Mouse (Mus musculus): Measurements from ENCODE around the gene Themis3.

Themis3 gene

DNA sequence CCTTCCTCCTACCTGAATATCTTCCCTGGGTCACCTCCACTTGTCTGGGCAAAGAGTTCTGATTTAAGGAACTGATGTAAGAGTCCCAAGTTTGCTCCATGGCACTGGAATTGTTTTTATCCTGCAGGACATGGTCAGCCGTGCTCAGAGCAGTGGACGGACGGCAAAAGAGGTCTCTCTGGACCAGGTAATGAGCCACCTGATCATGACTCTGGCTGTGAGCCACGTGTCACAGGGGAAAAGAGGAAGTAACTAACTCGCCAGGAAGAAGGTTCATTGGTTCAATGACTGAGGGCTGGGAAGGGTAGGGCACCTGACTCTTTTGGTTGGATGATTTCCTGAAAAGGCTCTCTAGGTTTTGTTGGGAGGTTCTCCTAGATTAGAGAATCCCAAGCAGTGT is at the start of gene Themis3:
Themis3 (minus strand) TSS at position 187 of the 400 bp plus-strand sequence.
- DNase-seq, result no peak

DNA sequence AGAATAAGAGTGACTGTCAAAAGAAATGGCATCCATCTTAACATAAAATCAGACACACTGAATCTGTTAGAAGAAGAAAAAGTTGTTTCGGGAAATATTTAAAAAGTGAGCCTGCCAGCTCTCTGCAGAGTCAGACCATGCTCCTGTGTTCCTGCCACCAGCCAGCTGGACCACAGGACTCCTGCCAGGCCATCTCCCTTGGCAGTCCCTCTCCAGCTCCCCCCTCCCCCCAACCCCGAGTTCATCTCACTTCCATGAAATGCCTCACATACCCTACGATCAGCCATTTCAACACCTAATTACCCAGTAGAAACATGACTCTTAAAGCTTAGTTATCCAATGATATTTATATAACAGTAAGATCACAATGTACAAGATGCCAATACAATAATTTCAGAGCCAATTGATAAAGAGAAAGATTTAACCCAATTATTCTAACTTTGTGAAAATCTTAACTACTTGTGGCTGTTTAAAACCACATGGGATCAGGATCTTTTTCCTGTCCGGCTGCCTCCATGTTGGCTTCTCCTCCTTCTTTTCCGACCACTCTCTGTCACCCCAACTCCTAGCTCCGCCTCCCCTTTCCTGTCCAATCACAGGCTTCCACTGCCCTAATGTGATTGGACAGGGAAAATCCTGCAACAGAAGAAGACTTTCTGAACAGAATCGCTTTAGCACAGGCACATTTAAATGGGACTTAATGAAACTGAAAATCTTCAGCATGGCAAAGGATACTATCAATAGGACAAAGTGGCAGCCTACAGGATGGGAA is 43.7 kb upstream of the Themis3 start:
- DNase-seq, result no peak

DNA sequence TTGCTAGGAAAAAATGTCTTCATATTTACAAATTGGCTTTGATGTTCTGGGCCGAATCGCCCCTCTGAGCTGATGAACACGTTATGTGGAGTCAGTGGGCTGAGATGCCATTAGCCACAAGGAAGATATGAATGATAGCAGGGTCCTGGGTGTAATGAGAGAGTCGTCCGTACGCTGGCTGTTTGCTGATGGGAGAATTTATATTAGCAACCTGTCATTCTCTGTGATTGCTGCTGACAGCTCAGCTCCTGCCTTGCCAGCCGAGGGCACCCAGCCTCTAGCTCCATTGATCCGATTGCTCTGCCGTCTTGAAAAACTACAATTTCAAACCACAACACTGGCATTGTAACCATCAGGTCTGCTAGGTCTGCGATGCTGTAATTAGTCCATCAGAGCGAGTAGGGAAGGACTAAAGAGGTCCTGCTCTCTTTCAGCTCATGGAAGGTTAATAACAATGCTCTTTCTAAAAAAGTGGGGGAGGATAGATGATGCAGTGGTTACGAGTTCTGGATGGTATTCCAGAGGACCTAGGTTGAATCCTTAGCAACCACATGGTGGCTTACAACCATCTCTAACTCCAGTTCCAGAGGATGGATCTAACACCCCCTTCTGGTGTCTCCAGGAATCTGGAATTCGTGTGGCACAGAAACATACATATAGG is 25.7 kb upstream of the Themis3 start:
- no peak for DNase-seq

DNA sequence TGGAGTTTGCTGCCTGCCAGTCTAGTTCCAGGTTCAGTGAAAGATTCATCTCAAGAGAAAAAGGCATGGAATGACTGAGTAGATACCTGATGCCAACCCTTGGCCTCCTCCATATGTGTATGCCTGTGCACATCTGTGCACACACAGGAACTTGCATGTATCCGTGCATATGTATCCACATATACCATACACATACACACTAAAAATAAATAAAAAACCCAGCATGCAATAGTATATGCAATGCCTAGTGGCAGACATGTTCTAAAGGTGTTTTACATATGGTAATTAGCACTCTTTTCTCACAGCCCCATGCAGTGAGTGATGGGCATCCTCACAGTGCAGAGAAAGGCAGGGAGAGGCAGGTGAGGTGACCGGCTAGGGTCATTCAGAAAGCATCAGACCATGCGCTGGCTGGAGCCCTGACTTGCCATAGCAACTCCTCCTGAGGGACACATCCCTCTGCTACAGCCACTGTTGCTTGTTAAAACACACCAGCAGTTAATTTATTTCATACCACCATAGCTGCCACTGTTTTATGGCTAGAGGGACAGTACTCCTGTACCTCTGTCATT is 24.9 kb upstream of the Themis3 start:
- DNase-seq, result no peak

DNA sequence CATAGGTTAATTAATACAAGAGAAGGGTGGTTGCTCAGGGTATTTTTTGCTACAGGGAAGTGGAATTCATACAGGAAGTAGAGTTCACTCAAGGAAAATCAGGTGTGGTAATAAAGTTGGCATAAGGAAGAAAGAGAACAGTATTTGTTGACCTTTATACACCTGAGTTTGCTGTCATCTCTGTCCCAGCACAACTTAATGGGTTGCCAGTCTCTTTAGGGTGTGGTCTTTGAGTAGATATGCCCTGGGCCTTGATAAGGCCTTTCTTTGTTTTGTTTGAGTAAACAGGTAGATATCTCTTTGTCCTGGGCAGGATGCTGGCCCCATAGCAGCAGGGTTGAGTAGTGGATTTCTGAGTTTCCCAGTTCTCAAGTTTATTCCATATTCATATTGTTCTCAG is 15.6 kb upstream of the Themis3 start:
- no peak for DNase-seq

DNA sequence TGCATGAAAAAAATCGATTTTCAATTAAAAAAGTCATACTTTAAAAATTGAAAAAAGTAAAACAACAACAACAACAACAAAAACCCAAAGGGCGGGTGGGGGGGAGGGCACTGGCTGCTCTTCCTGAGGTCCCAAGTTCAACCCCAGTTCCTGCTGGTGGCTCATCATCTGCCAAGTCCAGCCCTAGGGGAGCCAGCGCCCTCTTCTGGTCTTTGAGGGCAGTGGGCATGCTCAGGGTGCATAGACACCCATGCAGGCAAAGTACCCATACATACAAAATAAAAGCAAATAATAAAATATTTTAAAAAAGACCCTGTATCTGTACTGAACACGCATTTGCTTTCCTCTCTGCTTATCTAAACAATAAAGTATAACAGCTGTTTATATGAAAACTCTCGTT is 10.5 kb upstream of the Themis3 start:
- DNase-seq, result no peak

DNA sequence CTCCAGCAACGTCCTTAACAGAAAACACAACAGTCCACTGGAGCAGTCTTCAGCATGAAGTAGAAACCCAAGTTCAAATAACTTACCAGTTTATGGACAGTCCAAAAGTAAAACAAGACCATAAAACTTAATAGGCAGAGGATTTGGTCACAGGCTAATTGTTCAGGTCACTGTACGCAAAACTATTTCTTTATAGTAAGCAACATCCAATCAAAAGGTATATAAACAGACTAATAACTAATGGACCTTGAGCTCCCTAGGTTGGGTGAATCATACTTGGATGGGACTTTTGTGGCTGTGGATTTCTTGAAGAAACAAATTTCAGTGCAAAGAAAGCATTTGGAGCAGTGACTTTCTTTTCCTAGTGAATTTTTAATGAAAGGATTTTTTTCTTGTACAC is 6.8 kb upstream of the Themis3 start:
- DNase-seq, result no peak

DNA sequence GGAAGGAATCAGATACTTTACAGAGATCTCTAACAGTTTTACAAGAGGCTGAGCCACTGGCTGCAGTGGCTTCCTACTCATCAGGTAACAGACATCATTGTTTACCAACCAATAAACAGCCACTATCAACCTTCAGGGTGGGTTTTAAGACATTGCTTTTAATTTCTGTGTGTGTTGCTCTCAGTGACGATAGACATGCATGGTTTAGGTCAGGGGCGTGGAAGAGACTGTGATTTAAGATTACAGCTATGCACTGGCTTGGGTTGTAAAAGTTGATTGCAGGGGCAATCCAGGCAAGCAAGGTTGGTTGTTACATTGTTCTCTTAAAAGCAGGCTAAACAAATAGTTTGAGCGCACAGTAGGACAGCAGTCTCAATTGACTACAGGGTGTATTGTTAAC is 1.4 kb upstream of the Themis3 start:
- no peak for DNase-seq

DNA sequence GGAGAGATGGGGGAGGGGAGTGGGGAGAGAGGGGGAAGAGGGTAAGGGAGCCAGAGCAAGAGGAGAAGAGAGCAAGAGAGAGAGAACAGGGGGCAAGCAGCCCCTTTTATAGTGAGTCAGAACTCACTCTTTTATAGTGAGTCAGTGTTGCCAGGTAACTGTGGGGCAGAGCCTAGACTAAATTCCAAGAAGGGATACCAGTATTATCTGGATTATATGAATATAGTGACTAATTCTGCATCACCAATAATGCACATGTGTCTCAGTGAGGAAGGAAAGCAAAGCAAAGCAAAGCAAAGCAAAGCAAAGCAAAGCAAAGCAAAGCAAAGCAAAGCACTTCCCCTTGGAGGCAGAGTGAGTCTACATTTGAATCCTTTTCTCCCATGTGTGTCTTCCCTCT is 835 bp upstream of the Themis3 start:
- DNase-seq, result no peak

DNA sequence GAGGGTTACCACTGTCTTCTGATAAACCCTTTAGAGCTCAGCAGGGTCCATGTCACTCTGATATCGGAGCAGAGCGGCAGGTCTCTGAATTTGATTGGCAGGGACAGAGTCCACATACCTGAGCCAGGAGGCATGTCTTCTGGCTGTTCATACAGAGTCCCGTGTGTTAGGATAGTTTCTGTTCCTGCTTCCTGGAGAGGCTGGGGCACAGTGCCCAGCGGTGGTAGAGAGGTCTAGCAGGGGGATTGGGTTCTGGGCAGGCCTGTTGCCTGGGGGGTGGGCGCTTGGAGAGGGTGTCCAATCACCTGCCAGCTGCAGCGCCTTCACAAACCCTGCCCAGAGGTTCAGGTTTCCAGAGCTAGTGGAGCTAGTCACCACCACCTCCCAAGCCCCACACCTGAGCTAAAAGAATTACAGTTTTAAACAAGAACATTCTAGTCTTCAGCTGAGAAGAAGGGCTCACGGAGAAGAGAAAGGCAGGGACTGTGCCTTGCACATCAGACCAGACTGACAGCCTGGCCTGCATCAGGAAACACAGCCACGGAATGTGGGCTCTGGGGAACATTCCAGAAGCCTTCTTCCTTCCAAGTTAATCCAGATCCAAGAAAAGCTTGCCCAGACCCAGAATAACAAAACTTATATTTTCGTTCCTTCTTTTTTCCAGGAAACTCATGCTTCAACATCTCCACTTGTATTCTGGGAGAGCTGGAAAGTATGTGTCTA is 3.9 kb downstream of the Themis3 start:
- no peak for DNase-seq

DNA sequence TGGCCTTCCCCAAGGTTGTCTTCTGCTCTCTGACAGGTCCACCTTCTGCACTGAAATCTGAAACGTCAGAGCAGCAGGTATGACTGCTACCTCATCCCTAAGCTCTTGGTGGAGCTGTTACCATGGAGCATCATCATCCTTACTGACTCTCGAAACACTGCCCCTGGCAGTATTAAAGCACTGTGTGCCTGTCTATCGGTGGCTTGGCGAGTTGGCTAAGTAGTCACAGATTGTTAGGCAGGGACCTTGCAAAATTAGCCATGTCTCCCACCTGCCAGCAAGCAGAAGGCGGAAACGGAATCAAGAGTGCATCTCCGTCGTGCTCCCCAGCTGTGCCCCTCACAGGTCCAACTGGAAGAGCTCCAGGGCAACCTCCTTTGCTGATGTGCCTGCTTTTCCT is 4.6 kb downstream of the Themis3 start:
- no peak for DNase-seq

DNA sequence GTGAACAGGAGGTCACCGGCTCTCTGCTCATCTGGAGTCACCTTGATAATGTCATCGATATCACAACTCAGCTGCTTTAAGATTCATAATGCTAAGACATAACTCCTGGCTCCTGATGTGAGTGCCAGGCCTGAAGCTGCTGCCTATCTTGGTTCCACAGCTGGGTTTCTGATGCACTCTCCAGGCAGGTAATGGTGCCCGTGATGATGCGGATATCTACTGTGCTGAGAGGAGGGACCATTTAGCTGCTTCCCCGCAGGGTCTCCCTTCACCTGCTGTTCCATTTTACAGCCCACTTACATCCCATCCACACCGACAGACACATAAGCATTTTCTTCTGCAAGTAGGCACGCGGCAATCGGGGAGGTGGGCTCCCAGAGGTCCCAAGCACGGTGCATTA is 7.7 kb downstream of the Themis3 start:
- DNase-seq, result no peak

DNA sequence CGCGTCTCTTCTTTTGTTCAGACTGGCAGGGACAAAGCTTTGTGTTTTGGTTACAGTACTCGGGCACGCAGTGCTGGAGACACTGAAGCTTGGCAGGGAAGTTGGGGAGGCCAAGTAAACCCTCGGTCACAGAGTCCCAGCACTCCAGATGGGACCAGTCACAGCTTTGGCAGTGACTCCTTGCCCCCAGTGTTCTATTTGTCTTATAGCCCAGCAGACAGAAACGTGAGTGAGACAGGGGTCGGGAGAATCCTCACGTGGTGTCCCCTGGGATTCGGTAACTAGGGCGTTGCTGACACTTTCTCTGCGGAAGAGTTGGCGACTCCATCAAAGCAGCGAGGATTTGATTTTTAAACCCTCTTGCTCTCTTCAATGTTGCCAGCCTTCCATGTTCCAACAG is 8.3 kb downstream of the Themis3 start:
- DNase-seq, result no peak

DNA sequence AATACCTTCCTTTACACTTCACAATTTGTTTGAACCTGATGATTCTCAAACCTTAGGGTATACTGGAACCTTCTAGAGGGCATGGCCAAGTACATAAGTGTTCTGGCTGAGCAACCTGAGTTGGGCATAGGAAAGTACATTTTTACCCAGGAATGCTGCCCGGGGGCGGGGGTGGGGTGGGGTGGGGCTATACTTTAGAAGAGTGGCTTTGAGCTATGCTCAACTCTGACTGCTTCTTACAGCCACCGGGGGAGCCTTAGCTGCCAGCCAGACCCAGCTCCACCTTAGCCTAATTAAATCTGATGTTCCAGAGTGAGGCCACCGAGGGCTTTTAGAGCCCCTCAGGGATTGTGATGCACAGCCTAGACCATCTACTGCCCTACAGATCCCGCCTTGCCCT is 13.4 kb downstream of the Themis3 start:
- no peak for DNase-seq

DNA sequence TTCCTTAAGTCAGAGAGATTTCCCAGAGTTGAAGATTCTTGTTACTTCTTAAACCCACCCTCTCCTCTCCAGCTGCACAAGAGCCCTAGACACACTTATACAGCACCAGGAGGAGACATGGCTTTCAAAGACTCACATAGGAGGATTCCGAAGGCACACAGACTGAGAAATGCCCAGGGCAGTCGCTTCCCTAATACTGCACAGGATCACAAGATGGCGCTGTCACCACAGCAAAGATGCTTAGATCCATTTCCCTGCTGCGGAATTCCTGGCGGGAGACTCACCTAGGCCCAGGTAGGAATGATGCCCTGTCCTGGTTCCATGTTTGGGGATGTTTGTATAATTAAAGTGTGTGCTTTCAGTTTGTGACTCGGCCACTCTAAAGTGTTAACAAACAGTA is 16.4 kb downstream of the Themis3 start:
- DNase-seq, result peak; percentile 76

DNA sequence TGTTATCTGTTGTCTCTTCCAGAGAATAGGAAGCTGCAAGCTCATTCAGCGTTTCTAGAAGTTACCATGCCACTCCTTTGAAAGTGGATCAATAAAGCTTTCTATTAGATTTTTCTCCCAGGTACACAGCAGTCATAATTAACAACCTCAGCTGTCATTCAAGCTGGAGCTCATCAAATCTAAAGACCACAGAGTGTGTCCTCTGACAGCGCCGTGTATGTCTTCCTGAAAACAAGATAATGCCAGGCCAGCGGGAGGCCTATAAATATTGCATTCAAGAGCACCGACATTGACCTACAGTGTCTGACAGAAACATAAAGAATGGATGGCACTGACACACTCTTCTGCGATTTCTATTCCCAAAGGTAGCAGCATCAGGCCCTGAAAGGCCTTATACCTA is 16.9 kb downstream of the Themis3 start:
- no peak for DNase-seq

DNA sequence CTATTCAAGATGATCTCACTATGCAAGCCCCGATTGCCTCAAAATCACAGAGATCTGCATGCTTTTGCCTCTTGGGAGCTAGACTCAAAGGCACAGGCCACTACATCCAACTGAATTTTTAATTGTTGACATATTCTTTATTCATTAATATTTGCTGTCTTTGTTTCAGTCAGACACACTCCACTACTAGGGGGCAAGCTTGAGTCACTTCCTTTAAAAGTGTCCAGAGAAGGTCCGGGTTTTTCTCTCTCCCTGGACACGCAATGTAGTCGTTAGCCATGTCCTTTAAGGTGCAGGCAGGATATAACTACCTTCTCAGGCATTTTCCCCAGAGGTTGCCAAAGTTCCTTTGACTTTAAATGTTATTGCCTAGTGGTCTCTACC is 21.8 kb downstream of the Themis3 start:
- no peak for DNase-seq

DNA sequence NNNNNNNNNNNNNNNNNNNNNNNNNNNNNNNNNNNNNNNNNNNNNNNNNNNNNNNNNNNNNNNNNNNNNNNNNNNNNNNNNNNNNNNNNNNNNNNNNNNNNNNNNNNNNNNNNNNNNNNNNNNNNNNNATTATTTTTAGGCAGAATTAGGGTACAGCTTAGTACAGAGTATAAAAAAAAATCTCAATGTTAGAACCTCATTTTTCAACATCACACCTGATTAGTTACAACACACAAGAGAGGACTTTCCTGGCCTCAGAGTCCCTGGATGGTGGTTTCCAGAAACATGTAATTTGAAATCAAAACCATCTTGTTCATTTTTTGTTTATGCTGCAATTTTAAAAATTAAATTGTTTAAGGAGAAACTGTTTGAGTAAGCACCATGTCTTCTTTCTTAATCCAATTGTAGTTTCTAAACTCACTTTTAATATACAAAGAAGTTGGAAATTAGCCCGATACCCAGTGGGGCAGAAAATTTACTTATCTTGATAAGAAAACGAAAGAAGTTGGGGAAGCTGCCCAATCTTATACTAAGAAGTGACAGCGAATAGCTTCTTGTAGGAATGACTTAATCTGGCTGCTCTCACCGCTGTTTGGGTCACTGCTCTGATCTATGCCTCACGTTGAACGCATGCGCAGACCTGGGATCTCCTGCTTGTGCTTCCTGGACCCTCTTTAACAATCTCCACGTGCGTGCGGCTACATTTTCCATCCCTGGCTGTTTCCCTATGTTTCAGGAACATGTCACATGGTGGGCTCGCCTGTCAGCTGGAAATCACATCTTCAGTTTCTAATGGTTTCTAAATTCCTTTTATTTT is 22.4 kb downstream of the Themis3 start:
- no peak for DNase-seq

DNA sequence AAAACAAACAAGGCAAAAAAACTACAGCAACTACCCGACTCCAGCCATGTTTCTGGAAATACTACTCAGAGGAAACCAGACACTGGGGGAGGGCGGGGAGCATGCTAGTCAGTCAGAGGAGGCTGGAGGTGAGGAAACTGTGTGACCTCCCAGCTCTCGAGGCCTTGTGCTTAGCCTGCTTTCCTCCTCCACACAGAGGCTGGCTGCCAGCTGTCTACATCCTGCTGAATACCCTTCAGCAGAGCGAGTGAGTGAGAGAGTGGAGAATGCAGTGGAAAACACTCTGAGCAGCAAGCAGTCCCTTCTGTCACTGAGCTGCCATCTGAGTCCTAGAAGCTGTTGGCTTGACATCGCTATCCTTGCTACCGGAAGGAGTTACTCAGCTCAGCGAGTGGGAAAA is 30.2 kb downstream of the Themis3 start:
- DNase-seq, result peak; percentile 27

DNA sequence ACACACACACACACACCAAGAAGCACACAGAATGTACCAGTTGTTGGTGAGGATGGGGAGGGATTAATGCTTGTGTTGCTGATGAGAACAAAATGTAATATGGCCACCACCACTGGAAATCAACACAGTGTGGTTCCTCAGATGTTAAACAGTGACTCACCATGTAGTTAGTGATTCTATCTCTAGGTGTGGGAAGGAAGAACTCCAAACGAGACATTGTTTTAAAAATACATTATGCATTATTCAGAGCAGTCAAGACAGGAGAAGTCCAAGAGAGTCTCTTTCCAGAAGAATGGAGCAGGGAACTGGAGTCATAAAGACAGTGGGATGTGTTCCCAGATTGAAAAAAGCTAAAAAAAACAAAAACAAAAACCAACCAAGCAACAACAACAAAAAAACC is 30.9 kb downstream of the Themis3 start:
- DNase-seq, result no peak

DNA sequence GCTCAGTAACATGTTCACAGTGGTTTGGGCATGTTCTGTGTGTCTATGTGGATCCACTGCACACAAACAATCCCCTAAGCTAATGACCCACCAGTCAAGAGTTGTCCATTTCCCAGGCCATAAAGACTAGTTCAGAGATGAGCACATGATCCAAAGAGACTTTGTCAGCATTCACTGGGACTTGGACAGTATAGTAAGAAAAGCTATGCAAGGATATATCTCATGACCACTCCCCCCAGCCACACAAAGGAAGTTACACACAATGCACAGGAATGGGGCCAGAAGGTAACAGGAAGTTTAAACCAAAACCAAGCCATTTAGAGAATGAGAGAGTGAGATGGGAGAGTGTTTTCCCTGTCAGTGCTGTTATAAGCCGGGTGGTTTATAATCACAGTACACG is 33.0 kb downstream of the Themis3 start:
- no peak for DNase-seq

DNA sequence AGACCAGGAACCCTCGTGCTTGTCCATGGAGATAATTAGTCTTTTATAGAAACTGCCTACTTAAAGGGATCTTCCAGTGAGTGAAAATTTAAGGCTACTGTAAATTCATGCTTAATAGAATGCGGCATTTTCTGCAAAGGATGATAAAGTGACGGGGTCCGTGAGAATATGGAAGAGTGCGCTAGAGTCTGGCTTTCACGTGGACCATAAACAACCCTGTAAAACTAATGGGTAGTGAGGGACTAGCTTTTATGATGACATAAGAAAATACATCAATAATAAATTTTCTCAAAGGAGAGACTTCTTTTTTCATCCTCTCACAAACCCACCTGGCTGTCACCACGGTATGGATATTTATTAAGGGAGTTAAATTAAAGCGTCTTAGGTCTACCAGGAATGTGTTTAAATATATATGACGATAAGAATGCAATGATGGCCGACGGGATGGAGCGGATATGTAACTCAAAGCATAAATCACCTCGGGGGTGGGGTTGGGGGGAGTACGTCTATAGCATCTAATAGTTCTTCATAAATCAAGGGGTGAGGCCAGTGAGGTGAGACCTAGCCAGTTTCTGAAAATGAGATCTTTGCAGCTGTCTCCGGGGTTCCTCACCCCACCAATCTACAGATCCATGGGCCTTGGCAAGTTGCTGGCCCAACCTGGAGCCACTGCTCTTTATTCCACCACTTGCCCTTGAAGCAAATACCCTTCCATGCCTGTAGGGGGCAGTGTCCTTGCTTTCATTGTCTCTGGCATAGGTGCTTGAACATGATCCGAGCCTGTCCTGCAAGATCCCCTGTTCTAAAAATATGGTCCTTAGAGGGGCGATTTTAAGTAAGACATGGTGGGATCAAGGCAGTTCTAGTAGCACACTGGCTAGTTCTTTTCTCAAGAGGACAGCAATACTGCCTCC is 35.8 kb downstream of the Themis3 start:
- DNase-seq, result no peak

Data from embryo, embryonic 11 days (tissue).